Mouse (Mus musculus) limb, embryonic 10.5 days (tissue): ENCODE measurements around the gene Glrx. TPM values are rescaled to one million over a fixed set of nuclear protein-coding genes. Genes with fewer than 3 reads are reported as not detected.
"Not testable (repeated sequence)": the region's sequence is repeated elsewhere in the genome, so short reads cannot be mapped to it uniquely, and the experiment has no call there.

Experiments
- DNase-seq: peaks from one replicate; pipeline ENCODE4 v3.0.0-alpha.2; 2017; ENCODE audit warnings: low spot score
- H3K27ac ChIP-seq: fragments of 300-500 bp; sonication (generic); 2 replicates; pipeline ENCODE4 v1.5.1; 2016; ENCODE audit warnings: mild to moderate bottlenecking
- H3K27me3 ChIP-seq: fragments of 300-500 bp; sonication (generic); 2 replicates; pipeline ENCODE4 v1.6.1; 2016; ENCODE audit warnings: low read depth, mild to moderate bottlenecking; ENCODE audit not compliant: poor library complexity, severe bottlenecking
- H3K36me3 ChIP-seq: fragments of 300-500 bp; sonication (generic); 2 replicates; pipeline ENCODE4 v1.6.1; 2016; ENCODE audit warnings: mild to moderate bottlenecking, moderate library complexity
- H3K4me1 ChIP-seq: fragments of 300-500 bp; sonication (generic); 2 replicates; pipeline ENCODE4 v1.6.1; 2016
- H3K4me3 ChIP-seq: fragments of 300-500 bp; sonication (generic); 2 replicates; pipeline ENCODE4 v1.5.1; 2016; ENCODE audit warnings: mild to moderate bottlenecking, moderate library complexity
- H3K9me3 ChIP-seq: fragments of 300-500 bp; sonication (generic); replicated peaks from 2 replicates; pipeline ENCODE4 v1.6.1; 2016; ENCODE audit warnings: mild to moderate bottlenecking
- WGBS: fragments of 180-500 bp; shearing (Covaris S2); methylation state at CpG from one replicate; pipeline ENCODE4 v1.1.7; 2016; 5-methylcytosine and 5-hydroxymethylcytosine counted together
- polyA plus RNA-seq: library from polyadenylated mRNA; unstranded; fragments of >200 nt; fragmentation: Nextera tagmentation; extraction: Ambion mirVana; gene quantifications from 2 replicates; pipeline ENCODE4 v1.2.1, GENCODE M21; 2016

Glrx gene
- polyA plus RNA-seq, 1 experiment from 2014 or later = 21.4 TPM

DNA sequence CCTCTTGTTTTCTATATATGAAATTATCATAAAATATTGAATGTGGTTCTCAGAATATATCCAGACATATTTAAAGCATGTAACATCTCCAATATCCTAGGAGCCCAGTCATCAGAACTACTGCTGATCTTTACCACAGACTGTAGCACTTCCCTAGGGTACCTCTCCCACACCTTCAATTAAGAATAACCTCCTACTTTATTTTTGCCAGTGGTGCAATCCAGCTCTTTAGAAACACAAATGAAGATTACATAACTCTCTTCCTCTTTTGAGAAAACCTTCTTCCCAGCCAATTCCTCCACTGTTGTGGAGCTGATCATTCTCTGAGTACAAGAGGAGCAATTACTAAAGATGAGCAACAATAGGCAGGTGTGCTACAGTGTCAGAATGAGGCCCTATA, 19.8 kb upstream of the Glrx start:
- no peaks in the 10 kb centered on the region for H3K4me1 ChIP-seq
- H3K27ac ChIP-seq = no peak overlapping the region
- no peaks in the 10 kb centered on the region for H3K36me3 ChIP-seq
- H3K27me3 ChIP-seq = no peaks in the 10 kb centered on the region
- H3K9me3 ChIP-seq = no peaks in the 10 kb centered on the region
- no peak overlapping the region for H3K4me3 ChIP-seq
- no peak for DNase-seq

DNA sequence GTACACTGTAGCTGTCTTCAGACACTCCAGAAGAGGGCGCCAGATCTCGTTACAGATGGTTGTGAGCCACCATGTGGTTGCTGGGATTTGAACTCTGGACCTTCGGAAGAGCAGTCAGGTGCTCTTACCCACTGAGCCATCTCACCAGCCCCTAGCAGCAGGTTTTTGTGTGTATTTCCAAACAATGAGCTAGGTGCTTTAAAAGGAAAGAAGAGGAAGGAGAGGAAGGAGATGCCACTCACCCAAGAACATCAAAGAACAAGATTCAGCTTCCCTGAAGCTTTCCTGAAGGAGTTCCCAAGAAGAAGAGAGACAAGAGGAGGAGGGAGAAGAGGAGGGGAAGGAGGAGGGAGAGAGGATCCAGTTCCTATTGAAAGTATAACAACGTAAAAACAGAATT, 17.3 kb upstream of the Glrx start:
- H3K36me3 ChIP-seq, DNase-seq, H3K4me3 ChIP-seq, H3K9me3 ChIP-seq, H3K27me3 ChIP-seq, H3K4me1 ChIP-seq, H3K27ac ChIP-seq: not testable (repeated sequence)
- WGBS = 93% methylated on average over 4 of the region's 4 CpGs

GRCm38 (mm10) chr13:75823201-75823600, 16.5 kb upstream of the Glrx start:
- H3K4me3 ChIP-seq = no peak overlapping the region
- H3K4me1 ChIP-seq = no peaks in the 10 kb centered on the region
- WGBS = 91% methylated on average over 9 of the region's 9 CpGs
- H3K9me3 ChIP-seq = no peaks in the 10 kb centered on the region
- no peak for DNase-seq
- no peak overlapping the region for H3K27ac ChIP-seq
- H3K27me3 ChIP-seq = no peaks in the 10 kb centered on the region
- H3K36me3 ChIP-seq = no peaks in the 10 kb centered on the region

DNA sequence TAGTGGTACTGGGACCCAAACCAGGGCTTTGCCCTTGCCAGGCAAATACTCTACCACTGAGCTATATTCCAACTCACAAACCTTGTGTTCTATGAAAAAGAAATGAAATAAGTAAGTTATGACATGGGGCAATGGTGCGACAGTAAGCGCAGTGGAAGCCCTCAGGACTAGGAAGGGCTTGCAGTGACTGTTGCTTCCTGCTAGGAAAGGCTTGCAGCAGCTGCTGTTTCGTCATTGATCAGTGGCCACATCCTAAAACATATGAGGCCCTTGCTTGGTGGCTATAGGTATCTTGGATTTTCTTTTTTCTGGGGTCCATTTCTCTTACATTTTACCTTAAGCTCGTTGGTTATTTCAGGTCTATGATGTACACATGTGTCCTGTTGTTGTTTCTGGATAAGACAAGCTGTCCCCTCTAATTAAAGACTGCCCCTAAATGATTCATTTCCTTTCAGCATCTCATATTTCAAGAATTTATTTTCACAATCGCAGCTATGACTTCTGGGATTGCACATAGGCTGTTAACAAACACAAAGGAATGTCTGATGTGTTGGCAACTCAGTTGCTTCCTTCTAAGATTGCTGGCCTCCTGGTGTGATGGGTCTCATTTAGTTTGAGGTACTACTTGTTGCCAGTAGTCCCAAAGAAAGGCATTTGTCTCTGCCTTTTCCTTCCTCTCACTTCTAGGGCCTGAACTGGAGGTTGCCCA, 14.9 kb upstream of the Glrx start:
- Histone ChIP-seq H3K27me3 (no peaks in the 10 kb centered on the region), H3K9me3 (no peaks in the 10 kb centered on the region), H3K36me3 (no peaks in the 10 kb centered on the region), H3K27ac (no peak overlapping the region), H3K4me1 (no peaks in the 10 kb centered on the region), H3K4me3 (no peak overlapping the region)
- 84% methylated on average over 5 of the region's 5 CpGs for WGBS
- DNase-seq = no peak

- no peaks in the 10 kb centered on the region for H3K36me3 ChIP-seq
- 97% methylated on average over 1 of the region's 1 CpGs for WGBS
- no peak for DNase-seq
Observed at GRCm38 (mm10) chr13:75825388-75825787, 14.3 kb upstream of the Glrx start.

DNA sequence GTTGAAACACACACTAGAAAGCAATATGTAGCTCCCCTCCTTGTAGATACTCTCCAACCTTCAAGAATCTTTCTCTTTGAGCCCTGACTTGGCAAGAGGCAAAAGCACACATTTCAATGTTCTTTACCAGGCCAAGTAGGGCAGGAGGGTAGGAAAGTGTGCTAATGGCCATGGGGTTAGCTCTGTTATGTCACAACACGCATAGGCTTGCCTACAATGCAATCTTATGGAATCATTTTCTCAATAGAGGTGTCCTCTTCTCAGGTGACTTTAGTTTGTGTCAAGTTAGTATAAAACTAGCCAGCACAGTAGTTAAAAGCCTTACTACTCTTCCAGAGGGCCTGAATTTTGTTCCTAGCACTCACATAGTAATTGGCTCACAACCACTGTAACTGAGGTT, 9.0 kb upstream of the Glrx start:
- Histone ChIP-seq H3K27me3 (no peaks in the 10 kb centered on the region), H3K4me3 (no peak overlapping the region), H3K36me3 (no peaks in the 10 kb centered on the region), H3K9me3 (no peaks in the 10 kb centered on the region), H3K4me1 (no peaks in the 10 kb centered on the region), H3K27ac (no peak overlapping the region)
- DNase-seq = no peak
- 89% methylated on average over 1 of the region's 1 CpGs for WGBS

More at GRCm38 (mm10) chr13:75825388-75825787, 14.3 kb upstream of the Glrx start:
- H3K9me3 ChIP-seq = no peaks in the 10 kb centered on the region
- H3K4me1 ChIP-seq = no peaks in the 10 kb centered on the region
- H3K27me3 ChIP-seq = no peaks in the 10 kb centered on the region
- H3K4me3 ChIP-seq = no peak overlapping the region
- H3K27ac ChIP-seq = no peak overlapping the region

- Histone ChIP-seq H3K4me1 (no peaks in the 10 kb centered on the region), H3K36me3 (no peaks in the 10 kb centered on the region), H3K27ac (no peak overlapping the region), H3K4me3 (no peak overlapping the region), H3K9me3 (no peaks in the 10 kb centered on the region), H3K27me3 (no peaks in the 10 kb centered on the region)
- DNase-seq = no peak
- 85% methylated on average over 6 of the region's 6 CpGs for WGBS
Observed at GRCm38 (mm10) chr13:75831710-75832109, 8.0 kb upstream of the Glrx start.

GRCm38 (mm10) chr13:75832697-75833096, 7.0 kb upstream of the Glrx start:
- no peak overlapping the region for H3K4me3 ChIP-seq
- DNase-seq = no peak
- no peak overlapping the region for H3K27ac ChIP-seq
- H3K36me3 ChIP-seq = no peaks in the 10 kb centered on the region
- H3K4me1 ChIP-seq = no peaks in the 10 kb centered on the region
- H3K9me3 ChIP-seq = no peaks in the 10 kb centered on the region
- no peaks in the 10 kb centered on the region for H3K27me3 ChIP-seq

DNA sequence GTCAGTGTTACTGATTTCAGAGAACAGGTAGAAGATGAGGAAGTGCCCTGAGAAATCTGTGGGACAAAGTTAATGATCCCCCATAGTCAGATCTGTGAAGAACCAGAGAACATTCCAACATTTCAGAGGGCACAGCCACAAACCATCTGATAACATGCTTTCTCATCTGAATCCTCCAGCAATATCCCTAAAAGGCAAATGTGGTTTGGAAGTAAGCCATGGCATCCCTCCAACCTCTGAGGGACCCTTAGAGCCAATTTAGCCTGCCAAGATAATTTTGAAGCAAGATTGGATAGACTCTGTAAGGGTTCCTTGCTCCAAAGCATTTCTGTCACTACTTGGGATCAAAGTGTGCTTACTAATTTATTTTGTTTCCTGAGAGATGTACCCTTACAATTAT, 6.2 kb upstream of the Glrx start:
- Histone ChIP-seq H3K4me1 (no peaks in the 10 kb centered on the region), H3K27me3 (no peaks in the 10 kb centered on the region), H3K4me3 (no peak overlapping the region), H3K36me3 (no peaks in the 10 kb centered on the region), H3K27ac (no peak overlapping the region), H3K9me3 (no peaks in the 10 kb centered on the region)
- no peak for DNase-seq

- peaks cover 9% of the 10 kb centered on the region for H3K4me1 ChIP-seq
- H3K36me3 ChIP-seq = no peaks in the 10 kb centered on the region
- no peak overlapping the region for H3K4me3 ChIP-seq
- 81% methylated on average over 2 of the region's 2 CpGs for WGBS
- H3K9me3 ChIP-seq = no peaks in the 10 kb centered on the region
- no peak overlapping the region for H3K27ac ChIP-seq
- no peaks in the 10 kb centered on the region for H3K27me3 ChIP-seq
- DNase-seq = no peak
Observed at GRCm38 (mm10) chr13:75835461-75835860, 4.2 kb upstream of the Glrx start.

- DNase-seq = no peak
- H3K36me3 ChIP-seq = no peaks in the 10 kb centered on the region
- H3K27ac ChIP-seq = no peak overlapping the region
- H3K4me1 ChIP-seq = peaks cover 21% of the 10 kb centered on the region
- no peaks in the 10 kb centered on the region for H3K27me3 ChIP-seq
- no peaks in the 10 kb centered on the region for H3K9me3 ChIP-seq
- 88% methylated on average over 4 of the region's 4 CpGs for WGBS
- H3K4me3 ChIP-seq = no peak overlapping the region
Observed at GRCm38 (mm10) chr13:75838506-75838905, 1.2 kb upstream of the Glrx start.

- peaks cover 21% of the 10 kb centered on the region for H3K4me1 ChIP-seq
- H3K9me3 ChIP-seq = no peaks in the 10 kb centered on the region
- H3K27me3 ChIP-seq = no peaks in the 10 kb centered on the region
- H3K27ac ChIP-seq = peak overlapping the region; percentile 75; the same call in 1 of the 2 replicates
- DNase-seq = no peak
- peak overlapping the region; percentile 56 for H3K4me3 ChIP-seq
- 67% methylated on average over 6 of the region's 6 CpGs for WGBS
- no peaks in the 10 kb centered on the region for H3K36me3 ChIP-seq
Observed at GRCm38 (mm10) chr13:75840752-75841285, 1.2 kb downstream of the Glrx start.

- Histone ChIP-seq H3K27me3 (no peaks in the 10 kb centered on the region), H3K36me3 (no peaks in the 10 kb centered on the region), H3K4me3 (no peak overlapping the region), H3K27ac (no peak overlapping the region), H3K4me1 (peaks cover 21% of the 10 kb centered on the region), H3K9me3 (no peaks in the 10 kb centered on the region)
- 69% methylated on average over 3 of the region's 3 CpGs for WGBS
- DNase-seq = no peak
Observed at GRCm38 (mm10) chr13:75841950-75842349, 2.3 kb downstream of the Glrx start.

DNA sequence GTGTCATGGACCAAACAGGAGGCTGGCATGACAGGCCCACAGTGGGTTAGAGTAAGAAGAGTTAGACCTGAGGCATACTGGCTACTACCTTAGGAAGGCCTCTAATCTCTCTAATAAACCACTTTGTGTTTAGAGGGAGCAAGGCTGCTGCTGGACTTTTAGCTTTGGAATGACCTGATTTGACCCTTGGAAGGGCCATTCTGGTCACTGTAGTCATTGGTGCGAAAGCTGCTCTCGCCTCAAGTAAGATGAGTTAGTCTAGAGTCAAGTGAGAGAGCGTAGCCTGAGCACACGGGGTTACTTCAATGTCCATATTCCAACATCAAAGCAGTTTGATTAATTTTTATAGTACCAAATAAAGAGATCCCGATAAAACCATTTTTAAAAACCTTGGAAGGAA, 3.7 kb downstream of the Glrx start:
- no peak for DNase-seq
- Histone ChIP-seq H3K27me3 (no peaks in the 10 kb centered on the region), H3K27ac (no peak overlapping the region), H3K4me1 (peaks cover 21% of the 10 kb centered on the region), H3K36me3 (no peaks in the 10 kb centered on the region), H3K9me3 (no peaks in the 10 kb centered on the region), H3K4me3 (no peak overlapping the region)
- whole genome bisulfite sequencing = 94% methylated on average over 5 of the region's 5 CpGs
